Mouse (Mus musculus) liver, embryonic 14.5 days (tissue): ENCODE measurements around the gene Junb.

Source experiments
- CTCF ChIP-seq: IDR thresholded peaks from 2 replicates; pipeline ENCODE4 v1.5.1; 2016; ENCODE audit warnings: antibody characterized with exemption, low read depth, control low read depth
- EP300 ChIP-seq: IDR thresholded peaks from 2 replicates; pipeline ENCODE4 v1.6.1; 2016; ENCODE audit warnings: antibody characterized with exemption, low read depth

GRCm38 (mm10) chr8:84944478-84945160 lies 33.9 kb downstream of the Junb start:
- no peak for TF ChIP-seq CTCF
- TF ChIP-seq EP300: no peak
